Comparison of ENCODE assay signal across 10 mouse cellular contexts in genomic region chr7:30490251-30490956, GRCm38 (mm10). TPM values are rescaled to one million over a fixed set of nuclear protein-coding genes. Genes with fewer than 3 reads are reported as not detected.
A peak's percentile ranks its signal among the peaks of the same experiment; 100 is the strongest.
DNase-seq lines count a peak whose midpoint lies in the region; ATAC-seq and TF ChIP-seq lines count a peak whose summit lies in the region.
"Had no signal": no experiment of that assay in that cellular context is flagged by ENCODE, and none has a peak within 500 bp of the region (broad histone marks: within the 10 kb centered on the region; RNA-seq: fewer than 3 reads in every experiment).

No protein-coding gene starts in this region.

- H3K36me3 ChIP-seq in neural tube, embryonic 11.5 days (ENCODE audit: control insufficient read depth, insufficient read depth, low read length): no peaks in the 10 kb centered on the region
- H3K36me3 ChIP-seq in neural tube, embryonic 15.5 days: no peaks in the 10 kb centered on the region
- H3K36me3 ChIP-seq: neural tube, embryonic 12.5 days had no signal

- no peaks in the 10 kb centered on the region for H3K4me1 ChIP-seq in neural tube, embryonic 11.5 days (ENCODE audit: control insufficient read depth, insufficient read depth, low read length)
- H3K4me1 ChIP-seq in neural tube, embryonic 15.5 days: no peaks in the 10 kb centered on the region
- H3K4me1 ChIP-seq: neural tube, embryonic 12.5 days had no signal

- no peak overlapping the region for H3K4me2 ChIP-seq in neural tube, embryonic 11.5 days (ENCODE audit: low read depth)
- H3K4me2 ChIP-seq in neural tube, embryonic 15.5 days: no peak overlapping the region

- 30% methylated on average over 16 of the region's 16 CpGs for WGBS in neural tube, embryonic 11.5 days
- WGBS in neural tube, embryonic 15.5 days: 33% methylated on average over 16 of the region's 16 CpGs

- no peak overlapping the region for H3K4me3 ChIP-seq in neural tube, embryonic 11.5 days (ENCODE audit: low read depth, low read length)
- H3K4me3 ChIP-seq in neural tube, embryonic 15.5 days (replicated peaks): no peak overlapping the region
- no peak overlapping the region for H3K4me3 ChIP-seq in layer of hippocampus, adult 2 months
- H3K4me3 ChIP-seq: neural tube, embryonic 12.5 days had no signal

- no peak overlapping the region for H3K9ac ChIP-seq in neural tube, embryonic 11.5 days (ENCODE audit: low read length)
- H3K9ac ChIP-seq in neural tube, embryonic 15.5 days (replicated peaks): no peak overlapping the region
- H3K9ac ChIP-seq: neural tube, embryonic 12.5 days had no signal

- peak; percentile 86 for TF ChIP-seq CTCF in layer of hippocampus, adult 2 months (conservative IDR thresholded peaks at IDR 0.05)

- ATAC-seq in neural tube, embryonic 11.5 days (ENCODE audit: insufficient read depth, low FRiP score, low TSS enrichment): no peak
- ATAC-seq in neural tube, embryonic 15.5 days (ENCODE audit: low FRiP score): no peak
- peak; percentile 64 for ATAC-seq in megakaryocyte progenitor cell, adult 5-6 weeks (replicated peaks; ENCODE audit: poor library complexity)

- DNase-seq in adrenal gland, postnatal 10 days: peak; percentile 59
- no peak for DNase-seq in adrenal gland, adult 8-10 months
- DNase-seq in neural tube, embryonic 11.5 days (ENCODE audit: low spot score): peak; percentile 53
- peak; percentile 64 to 76 for DNase-seq in cerebellum, postnatal 25 days
- peak; percentile 61 to 62 for DNase-seq in layer of hippocampus, adult 2 months (ENCODE audit: low spot score in 2 of 2)
- DNase-seq in thymus, postnatal 14 days: peak; percentile 53

- no peaks in the 10 kb centered on the region for H3K27me3 ChIP-seq in neural tube, embryonic 11.5 days (ENCODE audit: control insufficient read depth, insufficient read depth, low read length)
- H3K27me3 ChIP-seq in neural tube, embryonic 15.5 days (replicated peaks): no peaks in the 10 kb centered on the region; the same call in 1 of the 2 replicates

- no peak overlapping the region for H3K27ac ChIP-seq in neural tube, embryonic 11.5 days (ENCODE audit: low read depth, low read length)
- H3K27ac ChIP-seq in neural tube, embryonic 15.5 days (replicated peaks): no peak overlapping the region
- H3K27ac ChIP-seq in layer of hippocampus, adult 2 months: peak overlapping the region; percentile 65; the same call in 1 of the 2 replicates
- H3K27ac ChIP-seq: neural tube, embryonic 12.5 days had no signal

- no peaks in the 10 kb centered on the region for H3K9me3 ChIP-seq in neural tube, embryonic 11.5 days (ENCODE audit: control insufficient read depth, low read length)
- H3K9me3 ChIP-seq in neural tube, embryonic 15.5 days (replicated peaks): no peaks in the 10 kb centered on the region
- H3K9me3 ChIP-seq: neural tube, embryonic 12.5 days had no signal

RNA-seq across cellular contexts. Expression of gene Prodh2, which starts 3.0 kb away (rescaled TPM):
- 10 to 100 TPM; 26.0 to 56.1 TPM for total RNA-seq in adrenal gland, postnatal 10 days (2021)
- total RNA-seq in adrenal gland, adult 8-10 months (2022): under 1 TPM in 1 of 4 experiments, not detected in 3; 0.56 TPM
- polyA plus RNA-seq in neural tube, embryonic 11.5 days (2014; fragmentation: Nextera tagmentation; extraction: Ambion mirVana): not detected in 2 replicates
- polyA plus RNA-seq in neural tube, embryonic 15.5 days (2015; fragmentation: Nextera tagmentation; extraction: Ambion mirVana): 0.42 TPM in 1 of 2 replicates, not detected in the other
- total RNA-seq in layer of hippocampus, adult 2 months (2021): not detected
- total RNA-seq in megakaryocyte progenitor cell, adult 5-6 weeks (2015): not detected in 2 replicates
- total RNA-seq in megakaryocyte progenitor cell, adult 5-6 weeks (2017): not detected in 2 replicates
- total RNA-seq: hematopoietic stem cell, adult 5-6 weeks had no signal
- polyA plus RNA-seq: neural tube, embryonic 12.5 days had no signal

RNA-seq across cellular contexts. Expression of gene Nphs1, which starts 32.3 kb away (rescaled TPM):
- total RNA-seq in adrenal gland, postnatal 10 days (2021): not detected
- not detected for total RNA-seq in adrenal gland, adult 8-10 months (2022)
- polyA plus RNA-seq in neural tube, embryonic 11.5 days (2014; fragmentation: Nextera tagmentation; extraction: Ambion mirVana): 1.8 and 3.4 TPM in 2 replicates
- polyA plus RNA-seq in neural tube, embryonic 15.5 days (2015; fragmentation: Nextera tagmentation; extraction: Ambion mirVana): 0.14 and 0.23 TPM in 2 replicates
- total RNA-seq in layer of hippocampus, adult 2 months (2021): 1 to 10 TPM; 1.2 to 1.3 TPM
- total RNA-seq in megakaryocyte progenitor cell, adult 5-6 weeks (2015): 0.27 TPM in 1 of 2 replicates, not detected in the other
- 0.58 and 0.95 TPM in 2 replicates for total RNA-seq in megakaryocyte progenitor cell, adult 5-6 weeks (2017)

RNA-seq across cellular contexts. Expression of gene Kirrel2, which starts 32.9 kb away (rescaled TPM):
- total RNA-seq in adrenal gland, postnatal 10 days (2021): not detected
- total RNA-seq in adrenal gland, adult 8-10 months (2022): not detected
- polyA plus RNA-seq in neural tube, embryonic 11.5 days (2014; fragmentation: Nextera tagmentation; extraction: Ambion mirVana): 19.0 and 19.6 TPM in 2 replicates
- 0.15 and 0.36 TPM in 2 replicates for polyA plus RNA-seq in neural tube, embryonic 15.5 days (2015; fragmentation: Nextera tagmentation; extraction: Ambion mirVana)
- 10 to 100 TPM; 15.0 to 20.4 TPM for total RNA-seq in layer of hippocampus, adult 2 months (2021)
- not detected in 2 replicates for total RNA-seq in megakaryocyte progenitor cell, adult 5-6 weeks (2015)
- not detected in 2 replicates for total RNA-seq in megakaryocyte progenitor cell, adult 5-6 weeks (2017)
- total RNA-seq: hematopoietic stem cell, adult 5-6 weeks had no signal

RNA-seq across cellular contexts. Expression of gene Arhgap33, which starts 44.5 kb away (rescaled TPM):
- total RNA-seq in adrenal gland, postnatal 10 days (2021): 10 to 100 TPM in 1 of 2 experiments, 1 to 10 TPM in 1; 5.0 to 11.7 TPM
- total RNA-seq in adrenal gland, adult 8-10 months (2022): 1 to 10 TPM; 2.2 to 9.4 (median 6.4) TPM
- polyA plus RNA-seq in neural tube, embryonic 11.5 days (2014; fragmentation: Nextera tagmentation; extraction: Ambion mirVana): 48.8 and 51.1 TPM in 2 replicates
- 78.7 and 91.1 TPM in 2 replicates for polyA plus RNA-seq in neural tube, embryonic 15.5 days (2015; fragmentation: Nextera tagmentation; extraction: Ambion mirVana)
- 100 to 1,000 TPM; 101 to 119 TPM for total RNA-seq in layer of hippocampus, adult 2 months (2021)
- total RNA-seq in megakaryocyte progenitor cell, adult 5-6 weeks (2015): 4.5 and 5.8 TPM in 2 replicates
- total RNA-seq in megakaryocyte progenitor cell, adult 5-6 weeks (2017): 1.4 and 2.0 TPM in 2 replicates

RNA-seq across cellular contexts. Expression of gene Aplp1, which starts 45.1 kb away (rescaled TPM):
- 10 to 100 TPM; 26.1 to 34.3 TPM for total RNA-seq in adrenal gland, postnatal 10 days (2021)
- 10 to 100 TPM; 45.2 to 59.3 (median 46.7) TPM for total RNA-seq in adrenal gland, adult 8-10 months (2022)
- polyA plus RNA-seq in neural tube, embryonic 11.5 days (2014; fragmentation: Nextera tagmentation; extraction: Ambion mirVana): 150 and 165 TPM in 2 replicates
- polyA plus RNA-seq in neural tube, embryonic 15.5 days (2015; fragmentation: Nextera tagmentation; extraction: Ambion mirVana): 577 and 709 TPM in 2 replicates
- total RNA-seq in layer of hippocampus, adult 2 months (2021): 1,000 to 10,000 TPM; 1,283 to 1,305 TPM
- total RNA-seq in megakaryocyte progenitor cell, adult 5-6 weeks (2015): not detected in 2 replicates
- total RNA-seq in megakaryocyte progenitor cell, adult 5-6 weeks (2017): not detected in 2 replicates
- total RNA-seq: hematopoietic stem cell, adult 5-6 weeks had no signal

Comparison
In these comparisons a context has a peak if more than half of its experiments do, and no peak if none do; other contexts are left out.
1. RNA of gene Prodh2, which starts 3.0 kb away (total RNA-seq): 26.0 to 56.1 TPM in adrenal gland, postnatal 10 days; 0.56 TPM in adrenal gland, adult 8-10 months, not detected in layer of hippocampus, adult 2 months and not detected in megakaryocyte progenitor cell, adult 5-6 weeks; every median in the first group is over 10 times any median in the second.
2. RNA of gene Kirrel2, which starts 32.9 kb away (total RNA-seq): 15.0 to 20.4 TPM in layer of hippocampus, adult 2 months; not detected in adrenal gland, adult 8-10 months, not detected in adrenal gland, postnatal 10 days and not detected in megakaryocyte progenitor cell, adult 5-6 weeks; every median in the first group is over 4 times any median in the second.